Mouse (Mus musculus): ENCODE measurements at regions not wholly inside any gene's neighbourhood (a gene's known extent, or its start where the extent isn't known, plus 50 kb on each side); places are given as distances from the start of the nearest gene placed in this dataset.

GRCm38 (mm10) chr16:24062314-24062713 is 73.7 kb upstream of the Bcl6 start:
- TF ChIP-seq GATA1 (IDR thresholded peaks at IDR 0.05; ENCODE audit: borderline replicate concordance, low read length) = no peak
- no peak for TF ChIP-seq FLI1 (IDR thresholded peaks at IDR 0.05; ENCODE audit: low read length)
